Mouse (Mus musculus): ENCODE measurements around the gene Gm28042.

- no peak for TF ChIP-seq CTCF (IDR thresholded peaks at IDR 0.05; ENCODE audit: extremely low read depth, insufficient read depth, low read length)
- TF ChIP-seq POLR2A (IDR thresholded peaks at IDR 0.05; ENCODE audit: extremely low read depth, insufficient read depth, low read length) = no peak
Observed at GRCm38 (mm10) chr2:120064639-120065038, 37.3 kb downstream of the Gm28042 start.
